Mouse (Mus musculus) kidney, postnatal 0 days (tissue): Measurements from ENCODE around the gene Slc6a20b. TPM values are rescaled to one million over a fixed set of nuclear protein-coding genes. Genes with fewer than 3 reads are reported as not detected.
"Not testable (repeated sequence)": the region's sequence is repeated elsewhere in the genome, so short reads cannot be mapped to it uniquely, and the experiment has no call there.

Source experiments
- ATAC-seq: fragments of 200-750 bp; cut with Nextera tagmentation; replicated peaks from 2 replicates; pipeline ENCODE4 v1.8.0; 2017; ENCODE audit warnings: low read depth, moderate number of reproducible peaks, moderate TSS enrichment, moderate library complexity; ENCODE audit not compliant: low FRiP score
- DNase-seq: peaks from one replicate; pipeline ENCODE4 v3.0.0-alpha.2; 2016; ENCODE audit warnings: low spot score
- H3K27ac ChIP-seq: fragments of 300-500 bp; sonication (generic); 2 replicates; pipeline ENCODE4 v1.5.1; 2014; ENCODE audit warnings: mild to moderate bottlenecking
- H3K27me3 ChIP-seq: fragments of 300-500 bp; sonication (generic); 2 replicates; pipeline ENCODE4 v1.6.1; 2014; ENCODE audit warnings: low read length, mixed read lengths; ENCODE audit not compliant: insufficient read depth
- H3K36me3 ChIP-seq: fragments of 300-500 bp; sonication (generic); 2 replicates; pipeline ENCODE4 v1.6.1; 2014; ENCODE audit warnings: low read length, mixed read lengths; ENCODE audit not compliant: insufficient read depth
- H3K4me1 ChIP-seq: fragments of 300-500 bp; sonication (generic); replicated peaks from 2 replicates; pipeline ENCODE4 v1.6.1; 2014; ENCODE audit warnings: antibody characterized with exemption, low read length, mixed read lengths; ENCODE audit not compliant: insufficient read depth
- H3K4me2 ChIP-seq: fragments of 300-500 bp; sonication (generic); 2 replicates; pipeline ENCODE4 v1.6.1; 2014; ENCODE audit warnings: mild to moderate bottlenecking, low read length, moderate library complexity, mixed read lengths
- H3K4me3 ChIP-seq: fragments of 300-500 bp; sonication (generic); replicated peaks from 2 replicates; pipeline ENCODE4 v1.5.1; 2014; ENCODE audit warnings: low read depth, low read length
- H3K9ac ChIP-seq: fragments of 300-500 bp; sonication (generic); 2 replicates; pipeline ENCODE4 v1.6.1; 2014; ENCODE audit warnings: low read depth, low read length
- H3K9me3 ChIP-seq: fragments of 300-500 bp; sonication (generic); replicated peaks from 2 replicates; pipeline ENCODE4 v1.6.1; 2016; ENCODE audit warnings: low read length, inconsistent platforms, mixed read lengths
- CTCF ChIP-seq: IDR thresholded peaks from 2 replicates; pipeline ENCODE4 v1.5.1; 2016; ENCODE audit warnings: antibody characterized with exemption, low read depth, mild to moderate bottlenecking, moderate library complexity
- WGBS: fragments of 180-500 bp; shearing (Covaris S2); extraction: QIAGEN DNeasy Blood & Tissue Kit; methylation state at CpG from one replicate; pipeline ENCODE4 v1.1.7; 2014; 5-methylcytosine and 5-hydroxymethylcytosine counted together
- polyA plus RNA-seq: library from polyadenylated mRNA; unstranded; fragments of >200 nt; fragmentation: Nextera tagmentation; extraction: Ambion mirVana; gene quantifications from 2 replicates; pipeline ENCODE4 v1.2.1, GENCODE M21; 2015

Gene Slc6a20b
- 9.5 and 12.1 TPM in 2 replicates for polyA plus RNA-seq

DNA sequence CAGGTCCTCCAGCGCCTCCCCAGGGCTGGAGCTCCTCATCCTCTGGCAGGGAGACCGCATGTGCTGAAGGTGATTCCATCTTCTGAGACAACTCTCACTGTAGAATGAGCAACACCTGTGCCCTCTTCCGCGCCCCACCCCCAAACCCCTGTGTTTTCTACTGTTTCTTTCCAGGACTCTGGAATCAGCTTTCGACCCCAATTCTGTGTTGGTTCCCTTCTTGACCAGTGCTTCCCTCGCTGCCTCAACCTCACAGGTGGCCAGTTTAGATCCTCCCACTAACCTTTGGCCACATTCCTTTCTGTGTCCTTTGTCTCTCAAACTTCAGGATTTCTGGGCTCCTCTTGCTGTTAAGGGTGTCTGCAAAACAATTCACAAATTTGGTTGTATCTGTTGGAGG lies at the start of gene Slc6a20b:
TSS of gene Slc6a20b (minus strand) at position 285 of the 400 bp plus-strand sequence.
- Histone ChIP-seq H3K36me3 (no peaks in the 10 kb centered on the region), H3K4me2 (0 out of 2 replicates have a peak within 1 kb of the TSS, but pooled peaks have one; percentile 16), H3K9me3 (no peaks in the 10 kb centered on the region), H3K4me3 (no peak within 1 kb of the TSS), H3K4me1 (no peaks in the 10 kb centered on the region), H3K27ac (no peak within 1 kb of the TSS), H3K27me3 (no peaks in the 10 kb centered on the region), H3K9ac (no peak within 1 kb of the TSS)
- DNase-seq, result no peak
- ATAC-seq, result no peak
- 86% methylated on average over 6 of the region's 6 CpGs for WGBS
- TF ChIP-seq CTCF, result no peak

DNA sequence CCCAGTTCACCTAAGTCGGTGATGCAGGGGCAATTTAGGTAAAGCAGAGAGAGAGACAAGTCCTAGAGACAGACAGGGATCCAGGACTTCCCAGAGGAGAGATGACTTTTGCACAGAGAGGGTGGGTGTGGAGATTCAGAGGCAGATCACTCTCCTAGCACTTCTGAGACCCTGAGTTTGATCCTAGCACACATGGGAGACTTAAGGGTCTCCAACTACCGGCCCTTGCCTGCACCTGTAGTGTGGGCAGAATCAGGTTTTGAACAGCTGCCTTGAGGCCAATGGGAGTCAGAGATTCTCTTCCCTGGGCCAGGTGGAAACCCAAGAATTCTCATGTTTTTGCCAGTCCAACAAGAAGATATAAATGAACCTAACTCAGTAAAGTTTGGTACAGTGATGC lies 46.8 kb upstream of the Slc6a20b start:
- H3K4me2 ChIP-seq, result peak overlapping the region; percentile 68; the same call in 1 of the 2 replicates
- WGBS, result 28% methylated on average over 2 of the region's 2 CpGs
- H3K4me3 ChIP-seq, result no peak overlapping the region
- no peak for TF ChIP-seq CTCF
- no peak for DNase-seq
- H3K9ac ChIP-seq, result no peak overlapping the region
- H3K4me1 ChIP-seq, result 0 out of 2 replicates have a peak, but pooled peaks cover 7% of the 10 kb centered on the region
- no peak overlapping the region for H3K27ac ChIP-seq
- no peaks in the 10 kb centered on the region for H3K9me3 ChIP-seq
- peaks cover 26% of the 10 kb centered on the region for H3K27me3 ChIP-seq
- no peaks in the 10 kb centered on the region for H3K36me3 ChIP-seq
- no peak for ATAC-seq

DNA sequence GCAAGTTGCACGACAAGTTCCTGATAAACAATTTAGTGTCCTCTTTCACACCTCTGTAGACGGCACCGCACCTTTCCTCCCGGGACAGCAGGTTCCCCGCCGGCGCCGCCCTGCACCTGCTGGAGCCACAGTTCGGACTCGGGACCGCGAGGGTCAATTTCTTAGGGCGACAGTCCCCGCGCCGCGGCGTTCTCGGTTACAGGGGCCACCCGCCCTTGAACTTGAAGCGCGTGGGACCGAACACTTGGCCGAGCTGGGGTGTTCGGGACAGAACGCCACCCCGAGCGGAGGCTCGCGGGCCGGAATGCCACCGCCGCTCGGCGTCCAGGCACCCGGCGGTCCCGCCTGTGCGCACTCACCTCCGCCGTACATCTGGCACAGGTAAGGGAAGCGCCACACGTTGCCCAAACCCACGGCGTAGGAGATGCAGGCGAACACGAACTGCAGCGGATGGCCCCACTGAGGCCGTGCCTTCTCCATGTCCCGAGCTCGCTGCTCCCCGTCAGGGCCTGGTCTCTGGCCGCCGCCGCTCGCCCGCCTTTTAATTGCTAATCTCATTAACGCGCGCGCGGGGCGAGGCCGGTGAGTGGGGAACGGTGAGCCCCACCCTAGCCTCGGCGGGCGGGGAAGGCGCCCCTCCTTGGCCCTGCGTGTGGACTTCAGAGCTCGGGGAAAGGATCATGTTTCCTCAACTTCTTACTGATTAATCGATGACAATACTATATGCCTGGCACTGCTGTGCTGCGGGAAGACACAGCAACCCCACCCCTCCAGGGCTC lies 46.2 kb upstream of the Slc6a20b start, which contains the start of the genes Ccr9 and Slc6a20a:
TSS of gene Ccr9 (plus strand) at position 113 of the 779 bp plus-strand sequence.
TSS of gene Slc6a20a (minus strand) at position 559 of the 779 bp plus-strand sequence.
- H3K36me3 ChIP-seq, result no peaks in the 10 kb centered on the region
- DNase-seq, result peak; percentile 14
- H3K9me3 ChIP-seq, result no peaks in the 10 kb centered on the region
- peak; percentile 77 for ATAC-seq
- peak within 1 kb of the TSS; percentile 68 for H3K4me2 ChIP-seq
- H3K27ac ChIP-seq, result no peak within 1 kb of the TSS
- no peak for TF ChIP-seq CTCF
- H3K9ac ChIP-seq, result peak within 1 kb of the TSS; percentile 41; the same call in 1 of the 2 replicates
- under 1% methylated on average over 73 of the region's 73 CpGs for WGBS
- H3K4me3 ChIP-seq, result peak within 1 kb of the TSS; percentile 42
- 0 out of 2 replicates have a peak, but pooled peaks cover 7% of the 10 kb centered on the region for H3K4me1 ChIP-seq
- H3K27me3 ChIP-seq, result peaks cover 26% of the 10 kb centered on the region

DNA sequence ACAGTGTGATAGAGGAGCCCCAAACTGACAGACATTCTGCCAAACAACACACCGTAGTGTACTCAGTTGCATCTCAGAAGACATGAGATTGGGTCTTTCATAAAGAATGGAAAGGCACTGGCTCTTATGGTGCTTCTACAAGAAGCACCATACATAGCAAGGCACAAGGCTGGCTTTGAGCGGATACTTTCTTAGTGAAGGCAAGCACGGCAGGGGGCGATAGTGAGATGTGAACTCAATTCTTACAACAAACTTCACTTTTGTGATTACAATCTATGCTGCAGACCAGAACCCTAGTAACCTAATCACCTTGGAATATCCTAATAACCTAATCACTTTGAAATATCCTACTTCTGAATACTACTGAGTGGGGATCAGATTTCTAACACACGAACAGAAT lies 33.3 kb upstream of the Slc6a20b start:
- H3K36me3 ChIP-seq, result no peaks in the 10 kb centered on the region
- H3K27ac ChIP-seq, result no peak overlapping the region
- ATAC-seq (no peak), DNase-seq (peak; percentile 52)
- no peaks in the 10 kb centered on the region for H3K9me3 ChIP-seq
- no peak overlapping the region for H3K4me3 ChIP-seq
- H3K4me2 ChIP-seq, result no peak overlapping the region
- peak; percentile 69 for TF ChIP-seq CTCF
- H3K27me3 ChIP-seq, result no peaks in the 10 kb centered on the region
- no peak overlapping the region for H3K9ac ChIP-seq
- H3K4me1 ChIP-seq, result no peaks in the 10 kb centered on the region
- WGBS, result 58% methylated on average over 5 of the region's 5 CpGs

DNA sequence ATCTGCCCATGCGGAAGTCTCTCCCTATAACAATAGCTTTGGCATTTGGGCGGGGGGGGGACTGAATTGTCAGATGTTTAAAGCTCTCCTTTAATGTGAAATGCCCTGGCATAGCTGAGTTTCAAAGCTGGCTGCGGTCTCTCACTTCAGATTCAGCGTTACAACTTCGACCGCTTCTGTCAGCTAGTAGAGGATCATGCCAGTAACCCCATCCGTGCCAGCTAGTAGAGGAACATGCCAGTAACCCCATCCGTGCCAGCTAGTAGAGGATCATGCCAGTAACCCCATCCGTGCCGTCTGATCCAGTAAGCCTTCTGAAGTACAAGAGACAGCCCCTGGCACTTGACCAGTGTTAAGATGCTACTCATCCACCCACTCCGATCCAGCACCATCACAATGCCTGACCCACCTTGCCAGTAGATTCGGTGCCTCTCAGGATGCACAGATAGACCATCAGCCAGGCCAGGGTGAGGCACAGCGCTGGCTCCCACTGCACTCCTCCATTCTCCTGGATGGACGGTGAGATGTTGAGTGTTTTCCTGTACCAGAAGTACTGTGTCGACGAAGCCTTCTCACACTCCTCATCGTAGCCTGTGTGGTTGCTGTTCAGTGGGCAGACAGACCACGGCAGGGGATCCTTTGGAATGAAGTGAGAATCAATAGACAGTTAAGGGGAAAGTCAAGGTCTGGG lies 27.8 kb upstream of the Slc6a20b start:
- H3K36me3 ChIP-seq, H3K4me3 ChIP-seq, H3K27ac ChIP-seq, H3K9me3 ChIP-seq, H3K4me2 ChIP-seq, DNase-seq, H3K4me1 ChIP-seq, ATAC-seq, H3K27me3 ChIP-seq, H3K9ac ChIP-seq: not testable (repeated sequence)
- WGBS, result 85% methylated on average over 17 of the region's 18 CpGs

DNA sequence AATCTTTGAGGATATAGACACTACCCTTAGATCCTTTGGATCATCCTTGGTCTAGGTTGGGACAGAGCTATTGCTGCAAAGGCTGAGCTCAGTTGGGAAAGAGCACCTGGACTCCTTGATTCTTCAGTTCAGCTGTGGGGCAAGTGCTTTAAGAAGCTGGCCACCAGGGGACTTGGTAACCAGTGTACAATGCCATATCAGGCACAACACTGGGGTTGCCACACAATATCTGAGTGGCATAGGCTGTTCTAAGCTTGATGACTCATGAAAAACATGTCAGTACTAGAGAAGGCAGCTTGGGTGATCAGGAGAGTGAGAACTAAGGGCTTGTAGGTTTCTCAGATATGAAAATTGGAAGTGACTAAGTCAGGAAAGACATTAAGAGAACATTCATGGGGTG lies 26.6 kb upstream of the Slc6a20b start:
- no peak overlapping the region for H3K4me2 ChIP-seq
- no peaks in the 10 kb centered on the region for H3K27me3 ChIP-seq
- no peak overlapping the region for H3K9ac ChIP-seq
- no peak for TF ChIP-seq CTCF
- H3K9me3 ChIP-seq, result no peaks in the 10 kb centered on the region
- DNase-seq (no peak), ATAC-seq (no peak)
- no peak overlapping the region for H3K27ac ChIP-seq
- no peaks in the 10 kb centered on the region for H3K4me1 ChIP-seq
- no peak overlapping the region for H3K4me3 ChIP-seq
- H3K36me3 ChIP-seq, result no peaks in the 10 kb centered on the region
